Mouse (Mus musculus) neural tube, embryonic 15.5 days (tissue): ENCODE measurements around the gene Il1rl2. TPM values are rescaled to one million over a fixed set of nuclear protein-coding genes. Genes with fewer than 3 reads are reported as not detected.
"Not testable (repeated sequence)": the region's sequence is repeated elsewhere in the genome, so short reads cannot be mapped to it uniquely, and the experiment has no call there.

Experiments
- ATAC-seq: fragments of 200-750 bp; cut with Nextera tagmentation; 2 replicates; pipeline ENCODE4 v1.8.0; 2017; ENCODE audit warnings: mild to moderate bottlenecking, moderate TSS enrichment, moderate library complexity; ENCODE audit not compliant: low FRiP score
- H3K27ac ChIP-seq: fragments of 300-500 bp; sonication (generic); replicated peaks from 2 replicates; pipeline ENCODE4 v1.5.1; 2015; ENCODE audit warnings: mild to moderate bottlenecking, inconsistent platforms
- H3K27me3 ChIP-seq: fragments of 300-500 bp; sonication (generic); replicated peaks from 2 replicates; pipeline ENCODE4 v1.6.1; 2015; ENCODE audit warnings: inconsistent platforms
- H3K36me3 ChIP-seq: fragments of 300-500 bp; sonication (generic); 2 replicates; pipeline ENCODE4 v1.6.1; 2015; ENCODE audit warnings: inconsistent platforms
- H3K4me1 ChIP-seq: fragments of 300-500 bp; sonication (generic); 2 replicates; pipeline ENCODE4 v1.6.1; 2015; ENCODE audit warnings: inconsistent platforms
- H3K4me2 ChIP-seq: fragments of 300-500 bp; sonication (generic); 2 replicates; pipeline ENCODE4 v1.6.1; 2015; ENCODE audit warnings: inconsistent platforms, mild to moderate bottlenecking, moderate library complexity
- H3K4me3 ChIP-seq: fragments of 300-500 bp; sonication (generic); replicated peaks from 2 replicates; pipeline ENCODE4 v1.5.1; 2015; ENCODE audit warnings: mild to moderate bottlenecking, inconsistent platforms
- H3K9ac ChIP-seq: fragments of 300-500 bp; sonication (generic); replicated peaks from 2 replicates; pipeline ENCODE4 v1.6.1; 2015; ENCODE audit warnings: mild to moderate bottlenecking, inconsistent platforms
- H3K9me3 ChIP-seq: fragments of 300-500 bp; sonication (generic); replicated peaks from 2 replicates; pipeline ENCODE4 v1.6.1; 2016; ENCODE audit warnings: inconsistent platforms
- WGBS: fragments of 180-500 bp; shearing (Covaris S2); methylation state at CpG from one replicate; pipeline ENCODE4 v1.1.7; 2015; ENCODE audit warnings: mixed read lengths; 5-methylcytosine and 5-hydroxymethylcytosine counted together
- polyA plus RNA-seq: library from polyadenylated mRNA; unstranded; fragments of >200 nt; fragmentation: Nextera tagmentation; extraction: Ambion mirVana; gene quantifications from 2 replicates; pipeline ENCODE4 v1.2.1, GENCODE M21; 2015

Gene Il1rl2
- polyA plus RNA-seq, 1 experiment from 2014 or later = 0.81 TPM

DNA sequence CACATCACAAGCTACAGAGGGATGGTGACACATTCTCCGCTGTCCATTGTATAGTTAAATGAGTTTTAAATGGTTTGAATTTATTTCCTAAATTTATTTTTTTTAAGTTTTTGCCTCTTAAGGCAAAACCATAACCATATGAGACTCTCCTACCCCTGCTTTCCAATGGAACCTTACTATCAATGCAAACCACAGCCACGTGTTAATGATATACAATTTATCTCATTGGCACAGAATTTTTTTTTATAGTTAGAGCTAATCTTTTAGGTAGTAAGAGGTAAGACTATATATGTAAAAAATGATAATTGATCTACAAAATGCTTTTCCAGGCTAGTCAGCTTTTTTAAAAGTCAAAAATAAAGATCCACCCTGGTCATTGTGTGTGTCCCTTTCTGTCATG, 26.4 kb upstream of the Il1rl2 start:
- H3K9ac ChIP-seq = no peak overlapping the region
- H3K4me1 ChIP-seq = no peaks in the 10 kb centered on the region
- no peak overlapping the region for H3K4me3 ChIP-seq
- 90% methylated on average over 2 of the region's 2 CpGs for WGBS
- no peaks in the 10 kb centered on the region for H3K36me3 ChIP-seq
- H3K9me3 ChIP-seq = no peaks in the 10 kb centered on the region
- no peak overlapping the region for H3K27ac ChIP-seq
- H3K4me2 ChIP-seq = no peak overlapping the region
- H3K27me3 ChIP-seq = no peaks in the 10 kb centered on the region
- ATAC-seq = no peak

- Histone ChIP-seq H3K36me3 (no peaks in the 10 kb centered on the region), H3K4me3 (no peak overlapping the region), H3K9me3 (no peaks in the 10 kb centered on the region), H3K4me2 (no peak overlapping the region), H3K27me3 (no peaks in the 10 kb centered on the region), H3K9ac (no peak overlapping the region), H3K27ac (no peak overlapping the region), H3K4me1 (no peaks in the 10 kb centered on the region)
- no peak for ATAC-seq
- WGBS = 69% methylated on average over 7 of the region's 7 CpGs
Observed at GRCm38 (mm10) chr1:40303179-40303866, 21.1 kb upstream of the Il1rl2 start.

- WGBS = 69% methylated on average over 4 of the region's 4 CpGs
- H3K27me3 ChIP-seq, H3K4me3 ChIP-seq, H3K9me3 ChIP-seq, H3K27ac ChIP-seq, H3K36me3 ChIP-seq, H3K4me2 ChIP-seq, H3K4me1 ChIP-seq, H3K9ac ChIP-seq, ATAC-seq: not testable (repeated sequence)
Observed at GRCm38 (mm10) chr1:40304321-40304720, 20.1 kb upstream of the Il1rl2 start.

GRCm38 (mm10) chr1:40306111-40306510, 18.3 kb upstream of the Il1rl2 start:
- Histone ChIP-seq H3K36me3 (no peaks in the 10 kb centered on the region), H3K4me2 (no peak overlapping the region), H3K9ac (no peak overlapping the region), H3K4me1 (no peaks in the 10 kb centered on the region), H3K27ac (no peak overlapping the region), H3K9me3 (no peaks in the 10 kb centered on the region), H3K4me3 (no peak overlapping the region), H3K27me3 (no peaks in the 10 kb centered on the region)
- no peak for ATAC-seq
- WGBS = 87% methylated on average over 2 of the region's 2 CpGs

DNA sequence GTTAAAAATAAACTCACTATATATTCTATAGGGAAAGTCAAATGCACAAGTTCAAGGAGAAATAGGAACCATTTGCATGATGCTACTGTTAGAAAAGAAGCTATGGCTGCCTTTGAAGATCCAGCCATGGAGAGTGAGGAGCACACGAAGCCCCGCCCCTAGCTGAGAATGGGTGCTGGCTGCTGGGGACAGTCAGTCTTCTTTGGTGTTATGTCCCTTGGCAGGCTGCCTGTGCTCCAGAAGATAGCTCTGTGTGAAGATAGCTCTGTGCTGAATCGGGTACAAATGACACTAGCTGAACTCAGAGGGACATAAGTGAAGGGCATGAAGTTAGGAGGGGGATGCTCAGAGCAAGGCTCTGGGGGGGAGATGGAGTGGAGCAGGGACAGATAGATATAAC, 13.3 kb upstream of the Il1rl2 start:
- Histone ChIP-seq H3K27ac (no peak overlapping the region), H3K4me1 (no peaks in the 10 kb centered on the region), H3K27me3 (no peaks in the 10 kb centered on the region), H3K36me3 (no peaks in the 10 kb centered on the region), H3K9me3 (no peaks in the 10 kb centered on the region), H3K4me2 (no peak overlapping the region), H3K9ac (no peak overlapping the region), H3K4me3 (no peak overlapping the region)
- WGBS = 91% methylated on average over 3 of the region's 3 CpGs
- no peak for ATAC-seq

- Histone ChIP-seq H3K4me2 (no peak overlapping the region), H3K27me3 (no peaks in the 10 kb centered on the region), H3K36me3 (no peaks in the 10 kb centered on the region), H3K4me1 (no peaks in the 10 kb centered on the region), H3K4me3 (no peak overlapping the region), H3K9ac (no peak overlapping the region), H3K9me3 (no peaks in the 10 kb centered on the region), H3K27ac (no peak overlapping the region)
- WGBS = 86% methylated on average over 2 of the region's 2 CpGs
- ATAC-seq = no peak
Observed at GRCm38 (mm10) chr1:40311625-40312024, 12.8 kb upstream of the Il1rl2 start.

GRCm38 (mm10) chr1:40314016-40314415, 10.4 kb upstream of the Il1rl2 start:
- no peaks in the 10 kb centered on the region for H3K4me1 ChIP-seq
- H3K9me3 ChIP-seq = no peaks in the 10 kb centered on the region
- no peak overlapping the region for H3K9ac ChIP-seq
- H3K36me3 ChIP-seq = no peaks in the 10 kb centered on the region
- H3K27me3 ChIP-seq = no peaks in the 10 kb centered on the region
- no peak overlapping the region for H3K4me2 ChIP-seq
- H3K4me3 ChIP-seq = no peak overlapping the region
- no peak overlapping the region for H3K27ac ChIP-seq
- ATAC-seq = no peak
- WGBS = 84% methylated on average over 12 of the region's 12 CpGs

GRCm38 (mm10) chr1:40317657-40318056, 6.8 kb upstream of the Il1rl2 start:
- Histone ChIP-seq H3K9ac (no peak overlapping the region), H3K4me1 (no peaks in the 10 kb centered on the region), H3K4me2 (no peak overlapping the region), H3K9me3 (no peaks in the 10 kb centered on the region), H3K4me3 (no peak overlapping the region), H3K27ac (no peak overlapping the region), H3K27me3 (no peaks in the 10 kb centered on the region), H3K36me3 (no peaks in the 10 kb centered on the region)
- WGBS = 92% methylated on average over 8 of the region's 8 CpGs
- no peak for ATAC-seq

- 85% methylated on average over 6 of the region's 6 CpGs for WGBS
- no peak for ATAC-seq
Observed at GRCm38 (mm10) chr1:40321824-40322223, 2.6 kb upstream of the Il1rl2 start.

GRCm38 (mm10) chr1:40322543-40322942, 1.9 kb upstream of the Il1rl2 start:
- 91% methylated on average over 3 of the region's 3 CpGs for WGBS
- Histone ChIP-seq H3K4me2 (no peak overlapping the region), H3K9ac (no peak overlapping the region), H3K4me3 (no peak overlapping the region), H3K27me3 (peaks cover 32% of the 10 kb centered on the region), H3K27ac (no peak overlapping the region), H3K9me3 (no peaks in the 10 kb centered on the region), H3K36me3 (no peaks in the 10 kb centered on the region), H3K4me1 (peaks cover 14% of the 10 kb centered on the region)
- no peak for ATAC-seq

More at GRCm38 (mm10) chr1:40321824-40322223, 2.6 kb upstream of the Il1rl2 start:
- H3K4me2 ChIP-seq = no peak overlapping the region
- H3K27me3 ChIP-seq = peaks cover 30% of the 10 kb centered on the region
- H3K4me1 ChIP-seq = peaks cover 14% of the 10 kb centered on the region
- no peak overlapping the region for H3K27ac ChIP-seq
- no peak overlapping the region for H3K4me3 ChIP-seq
- no peak overlapping the region for H3K9ac ChIP-seq
- no peaks in the 10 kb centered on the region for H3K36me3 ChIP-seq
- no peaks in the 10 kb centered on the region for H3K9me3 ChIP-seq

GRCm38 (mm10) chr1:40324955-40325702, 719 bp downstream of the Il1rl2 start:
- no peaks in the 10 kb centered on the region for H3K36me3 ChIP-seq
- no peaks in the 10 kb centered on the region for H3K9me3 ChIP-seq
- H3K27ac ChIP-seq = no peak overlapping the region
- H3K4me3 ChIP-seq = peak overlapping the region; percentile 35
- peaks cover 32% of the 10 kb centered on the region for H3K27me3 ChIP-seq
- peak overlapping the region; percentile 14 for H3K9ac ChIP-seq
- H3K4me2 ChIP-seq = peak overlapping the region; percentile 70
- H3K4me1 ChIP-seq = peaks cover 14% of the 10 kb centered on the region
- 12% methylated on average over 22 of the region's 22 CpGs for WGBS
- ATAC-seq = no peak; the same call in 1 of the 2 replicates

- WGBS = 3% methylated on average over 29 of the region's 29 CpGs
- H3K27ac ChIP-seq = no peak overlapping the region
- peak overlapping the region; percentile 14 for H3K9ac ChIP-seq
- peaks cover 14% of the 10 kb centered on the region for H3K4me1 ChIP-seq
- H3K9me3 ChIP-seq = no peaks in the 10 kb centered on the region
- H3K36me3 ChIP-seq = no peaks in the 10 kb centered on the region
- peaks cover 32% of the 10 kb centered on the region for H3K27me3 ChIP-seq
- H3K4me2 ChIP-seq = peak overlapping the region; percentile 70
- no peak; the same call in 1 of the 2 replicates for ATAC-seq
- peak overlapping the region; percentile 35 for H3K4me3 ChIP-seq
Observed at GRCm38 (mm10) chr1:40325711-40326327, 1.4 kb downstream of the Il1rl2 start.
